Mouse (Mus musculus) erythroblast, embryonic 14.5 days (primary cell): ENCODE data around the gene Ostn.

ENCODE experiments used
- GATA1 ChIP-seq: IDR thresholded peaks from 2 replicates; pipeline ENCODE4 v1.6.1; 2012; ENCODE audit warnings: low read length, inconsistent platforms, mixed read lengths
- TAL1 ChIP-seq: IDR thresholded peaks from 3 replicates; pipeline ENCODE4 v1.6.1; 2012; ENCODE audit warnings: low read length, inconsistent platforms, mixed read lengths

DNA sequence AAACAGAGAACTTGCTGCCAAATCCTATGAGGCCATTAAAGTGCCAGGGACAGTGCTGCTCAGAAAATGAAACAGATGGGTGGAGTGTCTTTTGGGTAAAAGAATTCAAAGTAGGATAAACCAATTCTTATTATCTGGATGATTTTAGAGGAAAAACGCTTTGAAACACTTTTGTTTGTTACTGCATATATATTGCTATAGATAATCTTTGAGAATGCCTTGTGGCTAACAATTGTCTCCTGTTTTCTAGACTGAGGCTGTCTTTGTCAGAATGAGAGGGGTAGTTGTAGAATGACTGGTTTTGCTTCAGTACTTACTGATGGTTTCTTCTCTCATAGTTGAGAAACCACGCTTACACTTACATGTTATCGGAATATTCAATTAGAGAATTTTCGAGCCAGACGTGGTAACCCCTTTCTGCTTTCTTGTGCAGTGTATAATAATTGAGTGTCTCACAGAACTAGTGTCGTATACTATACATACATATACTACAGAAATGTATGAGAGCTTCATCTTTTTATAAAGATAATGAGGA lies 92.5 kb downstream of the Ostn start:
- no peak for TF ChIP-seq GATA1
- TF ChIP-seq TAL1, result no peak
